Mouse (Mus musculus) lung, postnatal 25 days (tissue): ENCODE results near the gene Ldlrad3.
A peak's percentile ranks its signal among the peaks of the same experiment; 100 is the strongest.

Experiments used
- DNase-seq: peaks from one replicate; pipeline ENCODE4 v3.0.0; 2022; ENCODE audit warnings: low spot score

Gene Ldlrad3

DNA sequence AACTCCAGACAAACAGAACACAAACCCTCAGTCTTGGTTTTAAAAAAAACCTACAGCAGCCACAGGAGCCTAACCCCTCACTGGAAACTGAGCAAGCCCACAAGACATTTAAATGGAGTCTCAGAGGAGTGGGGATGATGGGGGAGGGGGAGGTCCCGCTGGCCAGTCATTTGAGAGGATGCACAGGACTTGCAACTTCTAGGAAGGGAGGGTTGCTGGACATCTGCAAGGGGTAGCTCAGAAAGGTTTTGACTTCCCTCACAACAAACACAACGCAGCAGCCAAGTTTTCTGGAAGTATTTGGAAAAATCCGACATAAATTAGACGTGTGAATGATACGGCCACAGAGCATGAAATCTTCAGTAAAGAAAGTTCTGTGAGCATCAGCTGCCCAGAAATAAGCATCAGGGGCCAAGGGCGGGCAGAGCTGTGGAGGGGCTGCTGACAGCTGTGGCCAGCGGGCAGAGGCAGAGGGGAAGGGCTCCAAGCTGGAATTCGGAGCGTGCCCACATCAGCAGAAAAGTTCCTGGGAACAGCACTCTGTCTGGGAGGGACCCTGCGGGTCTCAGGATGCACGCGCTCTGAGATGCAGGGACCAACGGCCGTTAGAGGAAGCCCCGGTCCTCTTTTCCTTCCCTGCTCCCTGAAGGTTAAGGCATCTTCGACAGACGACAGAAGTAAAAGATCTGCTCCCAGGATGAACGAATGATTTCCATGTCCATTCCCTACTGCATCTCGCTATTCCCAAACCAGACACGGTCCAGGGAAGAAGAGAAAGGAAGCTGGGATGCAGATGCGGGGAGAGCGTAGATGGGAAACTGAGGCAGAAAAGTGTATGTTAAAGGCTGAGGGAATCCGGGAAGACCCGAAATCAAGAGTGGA, 875 bp downstream of the Ldlrad3 start:
- no peak for DNase-seq

GRCm38 (mm10) chr2:102183720-102184480, 2.3 kb downstream of the Ldlrad3 start:
- DNase-seq = no peak

- no peak for DNase-seq
These were observed 4.7 kb downstream of the Ldlrad3 start for GRCm38 (mm10) chr2:102181459-102181858.

DNA sequence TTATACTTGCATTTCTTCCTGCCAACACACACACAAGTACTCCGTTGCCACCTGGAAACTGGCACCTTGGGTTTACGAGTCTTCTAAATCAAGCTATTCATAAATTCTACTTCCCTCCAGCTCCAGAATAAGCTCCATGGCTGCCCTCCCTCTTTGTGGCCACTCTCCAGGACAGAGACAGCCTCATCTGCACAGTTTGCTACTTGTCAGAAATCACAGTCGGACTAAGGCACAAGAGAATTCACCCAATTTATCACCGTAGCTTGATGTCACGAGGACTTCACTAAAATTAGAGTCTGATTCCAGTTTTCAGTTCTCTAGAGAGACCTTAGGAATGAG, 9.8 kb downstream of the Ldlrad3 start:
- DNase-seq = no peak

DNA sequence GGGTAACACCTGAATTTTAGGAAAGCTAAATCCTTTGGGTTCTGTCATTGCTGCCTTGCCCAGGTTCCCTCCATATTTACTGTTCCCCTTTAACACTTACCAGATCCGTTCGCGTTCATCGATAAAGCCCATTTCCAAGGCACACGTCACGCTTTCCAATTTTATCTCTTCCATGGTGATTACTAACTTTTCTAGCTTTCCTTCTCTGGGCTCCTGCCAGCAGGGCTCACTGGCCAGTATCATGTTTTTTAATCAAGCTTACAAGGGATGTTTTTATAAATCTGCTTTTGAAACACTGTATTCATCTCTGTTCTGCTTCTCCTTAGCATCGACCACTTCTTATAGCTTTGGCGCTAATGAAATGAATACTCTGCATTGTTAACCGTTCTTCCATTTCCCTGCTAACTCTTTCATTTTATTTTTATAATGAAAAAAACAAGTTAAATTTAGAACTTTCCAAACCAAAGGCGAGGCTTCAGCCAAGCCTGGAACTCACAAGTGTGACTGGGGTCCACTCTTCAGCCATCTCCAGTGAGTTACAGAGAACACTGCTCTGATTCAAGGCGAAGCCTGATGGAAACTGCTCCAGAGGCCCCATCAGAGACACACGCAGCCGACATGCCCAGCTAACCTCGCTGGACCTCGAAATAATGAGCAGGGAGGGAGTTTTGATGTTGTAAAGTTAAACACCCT, 10.3 kb downstream of the Ldlrad3 start:
- no peak for DNase-seq

- DNase-seq = no peak
These were observed 13.7 kb downstream of the Ldlrad3 start for GRCm38 (mm10) chr2:102172458-102172857.

DNA sequence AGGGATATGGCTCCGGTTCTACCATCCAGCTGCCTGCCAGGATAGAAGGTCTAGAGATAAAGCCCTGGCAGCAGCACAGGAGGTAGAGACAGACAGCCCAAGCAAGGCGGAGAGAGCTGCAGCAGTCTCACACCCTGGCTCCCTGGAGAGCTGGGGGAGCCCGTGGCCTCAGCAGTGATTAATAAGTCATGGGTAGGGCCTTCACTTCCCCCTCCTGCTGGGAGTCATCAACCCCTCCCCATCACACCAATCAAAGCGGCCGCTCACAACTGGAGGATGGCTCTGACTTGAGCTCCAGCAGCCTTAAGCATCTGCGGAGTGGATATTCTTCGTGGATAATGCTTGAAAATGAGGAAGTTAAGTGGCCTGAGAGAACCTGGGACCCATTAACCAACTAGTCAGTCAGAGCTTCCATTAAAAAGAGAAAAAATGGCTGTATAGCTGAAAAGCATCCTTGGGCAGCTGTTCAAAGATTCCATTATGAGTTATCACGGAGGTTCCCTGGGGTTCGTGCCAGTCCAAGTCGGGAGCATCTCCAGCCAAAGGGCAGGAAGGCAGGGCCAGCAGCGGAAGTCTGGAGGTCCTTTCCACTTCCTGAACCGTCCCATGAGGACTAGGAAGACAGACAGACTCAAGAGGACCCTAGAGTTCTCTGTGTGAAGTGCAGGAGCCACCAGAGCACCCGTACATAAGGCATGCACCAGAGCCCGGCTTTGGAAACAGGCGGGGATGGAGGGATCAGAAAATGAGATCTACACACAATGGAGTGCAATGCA, 19.4 kb downstream of the Ldlrad3 start:
- no peak for DNase-seq

DNA sequence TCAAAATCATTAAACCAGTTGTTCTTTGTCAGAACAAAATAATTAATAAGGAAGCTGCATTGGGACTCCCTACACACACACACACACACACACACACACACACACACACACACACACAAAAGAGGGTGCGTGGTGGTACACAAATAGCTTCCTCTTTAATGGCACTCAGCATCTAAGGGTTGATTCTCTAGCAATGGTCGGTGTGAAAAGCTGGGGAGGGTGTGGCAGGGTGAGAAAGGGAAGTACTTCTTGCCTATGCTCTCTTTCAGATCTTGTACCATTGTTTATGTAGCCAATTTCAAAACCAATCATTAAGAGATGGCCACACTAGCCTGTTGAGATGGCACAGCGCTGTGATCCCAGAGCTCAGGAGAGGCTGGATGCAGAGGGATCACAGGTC, 23.1 kb downstream of the Ldlrad3 start:
- DNase-seq = no peak

DNA sequence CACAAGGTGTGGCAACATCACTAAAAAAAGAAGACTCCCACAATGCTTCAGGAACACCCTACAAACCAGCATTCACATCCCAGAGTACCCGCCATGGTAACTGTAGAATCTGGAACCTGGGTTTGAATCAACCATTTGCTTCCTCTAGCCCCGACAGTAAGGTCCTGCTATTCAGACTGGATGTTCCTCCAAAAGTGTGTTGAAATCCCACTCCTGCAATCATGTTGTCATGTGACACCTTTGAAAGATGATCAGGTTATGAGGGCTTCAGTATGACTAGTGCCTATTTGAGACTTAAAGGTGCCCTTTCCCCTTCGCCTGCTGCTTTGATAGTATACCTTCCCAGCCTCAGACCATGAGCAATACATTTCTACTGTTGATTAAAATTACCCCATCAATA, 28.6 kb downstream of the Ldlrad3 start:
- DNase-seq = peak; percentile 30

DNA sequence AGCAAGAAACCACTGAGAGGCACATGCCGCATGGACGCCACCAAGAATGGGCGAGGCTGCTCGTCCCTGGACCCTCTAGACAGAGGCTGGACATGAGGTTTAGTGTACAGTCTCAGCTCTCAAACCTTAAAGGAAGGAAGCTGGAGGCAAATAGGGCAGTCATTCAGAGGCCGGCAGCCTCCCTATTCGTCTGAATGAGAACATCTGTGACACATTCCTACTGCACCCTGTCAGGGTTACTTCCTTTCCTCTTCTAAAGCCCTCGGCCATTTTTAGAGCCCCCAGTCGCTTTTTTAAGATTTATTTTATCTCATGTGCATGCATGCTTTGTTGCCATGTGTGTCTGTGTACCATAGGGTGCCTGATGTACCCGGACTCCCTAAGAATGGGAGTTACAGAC, 29.2 kb downstream of the Ldlrad3 start:
- DNase-seq = no peak

GRCm38 (mm10) chr2:102156460-102156859, 29.7 kb downstream of the Ldlrad3 start:
- no peak for DNase-seq

DNA sequence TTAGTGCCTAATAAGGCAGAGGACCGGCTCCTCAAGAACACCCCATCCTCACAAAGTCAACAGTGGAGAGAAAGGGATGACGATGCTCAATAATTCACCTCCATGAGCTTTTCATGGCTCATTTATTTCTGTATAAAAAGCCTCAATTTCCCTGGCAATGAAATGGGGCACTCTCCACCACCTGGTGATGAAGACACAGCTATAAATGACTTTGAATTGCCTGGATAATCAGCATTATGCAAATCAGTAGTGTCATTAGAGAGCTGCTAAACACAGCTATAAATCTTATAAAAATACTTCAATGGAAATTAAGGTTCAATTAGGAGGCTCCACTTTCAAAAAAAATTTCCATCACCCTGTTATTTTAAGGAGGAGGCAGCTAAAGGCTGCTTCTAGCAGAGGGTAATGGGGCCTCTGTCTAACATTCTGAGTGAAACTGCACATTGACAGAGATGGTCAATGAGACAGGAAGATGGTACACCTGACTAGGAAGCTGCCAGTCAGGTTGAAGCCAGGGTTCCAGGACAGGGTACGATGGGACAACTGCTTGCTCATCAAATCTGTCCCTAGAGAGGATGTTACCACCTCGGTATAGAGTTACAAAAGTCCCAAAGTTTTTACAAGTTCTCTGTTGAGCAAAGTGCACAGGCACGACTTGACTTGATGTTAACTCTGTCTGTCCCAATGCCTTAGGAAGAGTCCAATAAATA, 30.7 kb downstream of the Ldlrad3 start:
- no peak for DNase-seq

- DNase-seq = peak; percentile 57
These were observed 31.4 kb downstream of the Ldlrad3 start for GRCm38 (mm10) chr2:102154771-102155211.

DNA sequence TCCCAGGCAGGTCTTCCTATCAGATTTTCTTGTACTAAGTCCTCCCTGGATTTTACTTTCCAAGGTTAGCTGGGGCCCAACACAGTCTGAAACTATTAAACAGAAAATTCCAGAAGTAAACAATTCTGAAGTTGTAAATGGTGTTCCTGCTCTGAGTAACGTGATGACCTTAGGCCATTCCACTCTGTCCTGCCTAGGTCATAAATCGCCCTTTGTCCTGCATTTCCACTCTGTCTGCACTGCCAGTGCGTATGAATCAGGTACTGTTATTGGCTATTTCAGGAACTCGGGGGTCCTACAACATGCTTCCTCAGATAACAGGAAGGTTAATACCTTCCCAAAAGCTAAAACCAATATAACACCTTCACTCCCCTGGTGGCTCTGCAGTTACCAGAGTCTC, 31.9 kb downstream of the Ldlrad3 start:
- DNase-seq = no peak

DNA sequence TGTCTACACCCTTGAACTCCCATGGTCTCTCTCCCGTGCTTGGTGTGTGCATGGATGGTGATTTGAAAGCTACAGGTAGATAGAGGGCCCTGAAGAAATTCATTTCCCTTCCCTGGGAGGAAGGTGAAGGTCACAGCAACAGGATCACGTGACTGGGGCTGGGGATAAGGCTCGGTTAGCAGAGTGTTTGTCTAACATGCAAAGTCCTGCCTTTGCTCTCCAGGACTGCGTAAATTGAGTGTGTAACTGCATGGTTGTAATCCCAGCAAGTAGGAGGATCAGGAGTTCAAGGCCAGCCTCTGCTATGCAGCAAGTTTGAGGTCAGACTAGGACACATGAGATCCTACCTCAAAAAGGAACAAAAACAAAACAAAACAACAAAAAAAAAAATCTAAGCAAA, 32.7 kb downstream of the Ldlrad3 start:
- DNase-seq = no peak

- DNase-seq = no peak
These were observed 33.3 kb downstream of the Ldlrad3 start for GRCm38 (mm10) chr2:102152851-102153250.

GRCm38 (mm10) chr2:102149058-102149457, 37.1 kb downstream of the Ldlrad3 start:
- DNase-seq = no peak

- DNase-seq = no peak
These were observed 38.1 kb downstream of the Ldlrad3 start for GRCm38 (mm10) chr2:102148093-102148492.

- DNase-seq = no peak
These were observed 38.6 kb downstream of the Ldlrad3 start for GRCm38 (mm10) chr2:102147561-102147960.

DNA sequence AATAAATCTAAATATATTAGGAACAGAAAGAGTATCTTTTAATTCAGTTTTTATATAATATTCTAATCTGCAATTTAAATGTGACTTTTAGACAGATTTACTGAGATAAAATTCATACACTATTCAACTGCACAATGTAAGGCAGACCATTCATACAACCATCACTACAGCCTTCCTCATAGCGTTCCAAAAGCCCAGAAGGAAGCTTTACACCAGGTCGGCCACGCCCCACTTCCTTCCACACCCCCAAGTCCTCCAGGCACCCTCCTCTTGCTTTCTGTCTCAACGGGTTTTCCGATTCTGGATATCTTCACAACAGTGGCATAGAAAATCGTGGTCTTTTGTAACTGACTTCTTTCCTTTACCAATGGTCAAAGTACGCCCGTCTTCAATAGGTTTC, 39.8 kb downstream of the Ldlrad3 start:
- no peak for DNase-seq

- peak; percentile 51 for DNase-seq
These were observed 41.1 kb downstream of the Ldlrad3 start for GRCm38 (mm10) chr2:102145036-102145435.
